Mouse (Mus musculus): Measurements from ENCODE around the gene Palm2. TPM values are rescaled to one million over a fixed set of nuclear protein-coding genes. Genes with fewer than 3 reads are reported as not detected.

Gene Palm2
- polyA plus RNA-seq, 1 experiment from 2014 or later: 29.6 TPM

- Histone ChIP-seq H3K4me1 (peaks cover 16% of the 10 kb centered on the region; the same call in 1 of the 2 replicates), H3K27me3 (ENCODE audit: insufficient read depth, poor library complexity, severe bottlenecking) (no peaks in the 10 kb centered on the region), H3K4me3 (no peak overlapping the region), H3K36me3 (peaks cover 25% of the 10 kb centered on the region), H3K9me3 (no peaks in the 10 kb centered on the region), H3K27ac (no peak overlapping the region)
- WGBS: 74% methylated on average over 11 of the region's 11 CpGs
- no peak for DNase-seq (ENCODE audit: low spot score)
Observed at GRCm38 (mm10) chr4:57743325-57743929, 309.4 kb downstream of the Palm2 start.

- Histone ChIP-seq H3K36me3 (peaks cover 11% of the 10 kb centered on the region), H3K9me3 (no peaks in the 10 kb centered on the region), H3K4me1 (peaks cover 33% of the 10 kb centered on the region), H3K4me3 (no peak overlapping the region), H3K27ac (0 out of 2 replicates have a peak overlapping the region, but pooled peaks have one; percentile 42), H3K27me3 (ENCODE audit: insufficient read depth, poor library complexity, severe bottlenecking) (no peaks in the 10 kb centered on the region)
- 52% methylated on average over 4 of the region's 4 CpGs for WGBS
- no peak for DNase-seq (ENCODE audit: low spot score)
Observed at GRCm38 (mm10) chr4:57750651-57751050, 316.6 kb downstream of the Palm2 start.

GRCm38 (mm10) chr4:57751054-57751453, 317.0 kb downstream of the Palm2 start:
- Histone ChIP-seq H3K27ac (peak overlapping the region; percentile 42; the same call in 1 of the 2 replicates), H3K4me3 (no peak overlapping the region), H3K36me3 (peaks cover 7% of the 10 kb centered on the region), H3K9me3 (no peaks in the 10 kb centered on the region), H3K4me1 (peaks cover 33% of the 10 kb centered on the region), H3K27me3 (ENCODE audit: insufficient read depth, poor library complexity, severe bottlenecking) (no peaks in the 10 kb centered on the region)
- 48% methylated on average over 4 of the region's 4 CpGs for WGBS
- no peak for DNase-seq (ENCODE audit: low spot score)

GRCm38 (mm10) chr4:57751566-57751965, 317.5 kb downstream of the Palm2 start:
- no peaks in the 10 kb centered on the region for H3K27me3 ChIP-seq (ENCODE audit: insufficient read depth, poor library complexity, severe bottlenecking)
- no peak overlapping the region for H3K4me3 ChIP-seq
- DNase-seq (ENCODE audit: low spot score): no peak
- WGBS: 84% methylated on average over 11 of the region's 11 CpGs
- no peaks in the 10 kb centered on the region for H3K9me3 ChIP-seq
- H3K4me1 ChIP-seq: peaks cover 33% of the 10 kb centered on the region
- H3K36me3 ChIP-seq: peaks cover 8% of the 10 kb centered on the region; the same call in 1 of the 2 replicates
- H3K27ac ChIP-seq: peak overlapping the region; percentile 42; the same call in 1 of the 2 replicates

GRCm38 (mm10) chr4:57755085-57755484, 321.0 kb downstream of the Palm2 start:
- no peak for DNase-seq (ENCODE audit: low spot score)
- Histone ChIP-seq H3K4me3 (no peak overlapping the region), H3K4me1 (peaks cover 27% of the 10 kb centered on the region), H3K27ac (peak overlapping the region; percentile 10; the same call in 1 of the 2 replicates), H3K27me3 (ENCODE audit: insufficient read depth, poor library complexity, severe bottlenecking) (no peaks in the 10 kb centered on the region), H3K9me3 (no peaks in the 10 kb centered on the region), H3K36me3 (peaks cover 18% of the 10 kb centered on the region)
- WGBS: 87% methylated on average over 11 of the region's 11 CpGs

- no peaks in the 10 kb centered on the region for H3K27me3 ChIP-seq (ENCODE audit: insufficient read depth, poor library complexity, severe bottlenecking)
- H3K4me3 ChIP-seq: no peak overlapping the region
- H3K36me3 ChIP-seq: peaks cover 14% of the 10 kb centered on the region
- H3K27ac ChIP-seq: 0 out of 2 replicates have a peak overlapping the region, but pooled peaks have one; percentile 29
- H3K9me3 ChIP-seq: no peaks in the 10 kb centered on the region
- WGBS: 69% methylated on average over 11 of the region's 11 CpGs
- H3K4me1 ChIP-seq: peaks cover 25% of the 10 kb centered on the region
- DNase-seq (ENCODE audit: low spot score): no peak
Observed at GRCm38 (mm10) chr4:57757997-57758396, 323.9 kb downstream of the Palm2 start.

Other genes starting within 250 kb of the Palm2 start
- 0.90 and 1.7 TPM in 2 replicates for gene Ptpn3, start 132.4 kb upstream of the Palm2 start, polyA plus RNA-seq (2016; fragmentation: Nextera tagmentation; extraction: Ambion mirVana)
- gene Pakap, start 133.9 kb downstream of the Palm2 start, polyA plus RNA-seq (2016; fragmentation: Nextera tagmentation; extraction: Ambion mirVana): 53.0 and 72.5 TPM in 2 replicates